Mouse (Mus musculus) cerebellum, postnatal 25 days (tissue): ENCODE results near the gene Grxcr1.
A peak's percentile ranks its signal among the peaks of the same experiment; 100 is the strongest.

ENCODE experiments used
- DNase-seq, 2 experiments: peaks; one replicate each; pipeline ENCODE4 v3.0.0; 2021; ENCODE audit warnings: mixed read lengths in 2 of 2

Grxcr1 gene

GRCm38 (mm10) chr5:68031744-68032143 is at the start of gene Grxcr1:
Gene Grxcr1 (plus strand): TSS chr5:68031835.
- DNase-seq = no peak

- DNase-seq = no peak
These were observed 49.6 kb upstream of the Grxcr1 start for GRCm38 (mm10) chr5:67981946-67982526.

GRCm38 (mm10) chr5:67990426-67990825 is 41.2 kb upstream of the Grxcr1 start:
- no peak for DNase-seq

- no peak for DNase-seq
These were observed 29.0 kb upstream of the Grxcr1 start for GRCm38 (mm10) chr5:68002611-68003010.

- DNase-seq = no peak
These were observed 27.7 kb upstream of the Grxcr1 start for GRCm38 (mm10) chr5:68003904-68004303.

- DNase-seq = no peak
These were observed 27.2 kb upstream of the Grxcr1 start for GRCm38 (mm10) chr5:68004419-68004818.

- DNase-seq = no peak
These were observed 24.6 kb upstream of the Grxcr1 start for GRCm38 (mm10) chr5:68007074-68007473.

GRCm38 (mm10) chr5:68011569-68011968 is 20.1 kb upstream of the Grxcr1 start:
- DNase-seq = no peak

- peak; percentile 83 to 89 for DNase-seq
These were observed 19.0 kb upstream of the Grxcr1 start for GRCm38 (mm10) chr5:68012618-68013017.

- DNase-seq = no peak
These were observed 10.8 kb upstream of the Grxcr1 start for GRCm38 (mm10) chr5:68020870-68021269.

- DNase-seq = no peak
These were observed 4.8 kb upstream of the Grxcr1 start for GRCm38 (mm10) chr5:68026658-68027422.

GRCm38 (mm10) chr5:68027474-68027873 is 4.2 kb upstream of the Grxcr1 start:
- no peak for DNase-seq

- no peak for DNase-seq
These were observed 1.7 kb downstream of the Grxcr1 start for GRCm38 (mm10) chr5:68033345-68033744.

GRCm38 (mm10) chr5:68039077-68039476 is 7.4 kb downstream of the Grxcr1 start:
- DNase-seq = no peak

- no peak for DNase-seq
These were observed 11.7 kb downstream of the Grxcr1 start for GRCm38 (mm10) chr5:68043339-68043738.

- peak; percentile 87 to 88 for DNase-seq
These were observed 17.1 kb downstream of the Grxcr1 start for GRCm38 (mm10) chr5:68048783-68049182.

GRCm38 (mm10) chr5:68049536-68049935 is 17.9 kb downstream of the Grxcr1 start:
- DNase-seq = no peak

- DNase-seq = no peak
These were observed 19.5 kb downstream of the Grxcr1 start for GRCm38 (mm10) chr5:68051101-68051500.

- no peak for DNase-seq
These were observed 25.9 kb downstream of the Grxcr1 start for GRCm38 (mm10) chr5:68057574-68057973.

- no peak for DNase-seq
These were observed 37.1 kb downstream of the Grxcr1 start for GRCm38 (mm10) chr5:68068694-68069093.

GRCm38 (mm10) chr5:68070308-68070707 is 38.7 kb downstream of the Grxcr1 start:
- DNase-seq = peak in 1 of 2 experiments; percentile 22

- DNase-seq = no peak
These were observed 40.2 kb downstream of the Grxcr1 start for GRCm38 (mm10) chr5:68071857-68072256.

- no peak for DNase-seq
These were observed 55.0 kb downstream of the Grxcr1 start for GRCm38 (mm10) chr5:68086535-68087098.

- DNase-seq = no peak
These were observed 55.5 kb downstream of the Grxcr1 start for GRCm38 (mm10) chr5:68087174-68087573.
